Mouse (Mus musculus) E14TG2a.4 (cell line): ENCODE data around the gene Inafm2.
A peak's percentile ranks its signal among the peaks of the same experiment; 100 is the strongest.

ENCODE experiments used
- H3K27me3 ChIP-seq: 2 replicates; pipeline ENCODE4 v1.6.1; 2014; ENCODE audit warnings: low read length, control low read depth; ENCODE audit not compliant: insufficient read depth
- H3K36me3 ChIP-seq: 2 replicates; pipeline ENCODE4 v1.6.1; 2014; ENCODE audit warnings: low read length, control low read depth; ENCODE audit not compliant: insufficient read depth
- H3K4me1 ChIP-seq: replicated peaks from 2 replicates; pipeline ENCODE4 v1.6.1; 2014; ENCODE audit warnings: low read depth, low read length, control low read depth
- H3K4me3 ChIP-seq: replicated peaks from 2 replicates; pipeline ENCODE4 v1.5.1; 2014; ENCODE audit warnings: mild to moderate bottlenecking, low read length
- H3K9me3 ChIP-seq: 2 replicates; pipeline ENCODE4 v1.6.1; 2014; ENCODE audit warnings: low read length, control low read depth
- CTCF ChIP-seq: conservative IDR thresholded peaks from 2 replicates; pipeline ENCODE4 v1.5.1; 2014; ENCODE audit warnings: low read length
- NANOG ChIP-seq: IDR thresholded peaks from 2 replicates; pipeline ENCODE4 v1.6.1; 2014; ENCODE audit warnings: borderline replicate concordance, low read length, mixed read lengths
- POU5F1 ChIP-seq: IDR thresholded peaks from 2 replicates; pipeline ENCODE4 v1.6.1; 2014; ENCODE audit warnings: low read length, borderline replicate concordance

The Inafm2 gene

GRCm38 (mm10) chr2:118716677-118717076 is 28.9 kb upstream of the Inafm2 start:
- H3K36me3 ChIP-seq, result no peaks in the 10 kb centered on the region
- H3K9me3 ChIP-seq, result no peaks in the 10 kb centered on the region
- no peak for TF ChIP-seq POU5F1
- TF ChIP-seq NANOG, result no peak
- no peak for TF ChIP-seq CTCF
- H3K4me3 ChIP-seq, result no peak overlapping the region
- H3K27me3 ChIP-seq, result peaks cover 90% of the 10 kb centered on the region
- peaks cover under 1% of the 10 kb centered on the region; the same call in 1 of the 2 replicates for H3K4me1 ChIP-seq

- TF ChIP-seq CTCF, result no peak
- no peak for TF ChIP-seq POU5F1
- no peak for TF ChIP-seq NANOG
- no peaks in the 10 kb centered on the region for H3K36me3 ChIP-seq
- H3K9me3 ChIP-seq, result no peaks in the 10 kb centered on the region
- H3K4me1 ChIP-seq, result peaks cover 11% of the 10 kb centered on the region
- no peak overlapping the region for H3K4me3 ChIP-seq
- H3K27me3 ChIP-seq, result peaks cover 85% of the 10 kb centered on the region
Measured at GRCm38 (mm10) chr2:118723693-118724486, 21.7 kb upstream of the Inafm2 start.

GRCm38 (mm10) chr2:118725511-118725910 is 20.0 kb upstream of the Inafm2 start:
- Histone ChIP-seq H3K36me3 (no peaks in the 10 kb centered on the region), H3K9me3 (no peaks in the 10 kb centered on the region), H3K27me3 (peaks cover 83% of the 10 kb centered on the region), H3K4me1 (peaks cover 16% of the 10 kb centered on the region), H3K4me3 (no peak overlapping the region)
- TF ChIP-seq POU5F1, result no peak
- TF ChIP-seq CTCF, result no peak
- no peak for TF ChIP-seq NANOG

GRCm38 (mm10) chr2:118726873-118727272 is 18.7 kb upstream of the Inafm2 start:
- Histone ChIP-seq H3K27me3 (peaks cover 89% of the 10 kb centered on the region), H3K9me3 (no peaks in the 10 kb centered on the region), H3K4me3 (no peak overlapping the region), H3K4me1 (peaks cover 16% of the 10 kb centered on the region), H3K36me3 (no peaks in the 10 kb centered on the region)
- no peak for TF ChIP-seq CTCF
- TF ChIP-seq NANOG, result no peak
- no peak for TF ChIP-seq POU5F1

GRCm38 (mm10) chr2:118727911-118728310 is 17.6 kb upstream of the Inafm2 start:
- 0 out of 2 replicates have a peak overlapping the region, but pooled peaks have one; percentile 26 for H3K4me3 ChIP-seq
- no peaks in the 10 kb centered on the region for H3K9me3 ChIP-seq
- H3K4me1 ChIP-seq, result peaks cover 16% of the 10 kb centered on the region
- no peaks in the 10 kb centered on the region for H3K36me3 ChIP-seq
- TF ChIP-seq NANOG (no peak), CTCF (no peak), POU5F1 (no peak)
- H3K27me3 ChIP-seq, result peaks cover 92% of the 10 kb centered on the region

- H3K36me3 ChIP-seq, result no peaks in the 10 kb centered on the region
- peak within 1 kb of the TSS; percentile 26; the same call in 1 of the 2 replicates for H3K4me3 ChIP-seq
- TF ChIP-seq CTCF (no peak), NANOG (no peak), POU5F1 (no peak)
- peaks cover 92% of the 10 kb centered on the region for H3K27me3 ChIP-seq
- peaks cover 16% of the 10 kb centered on the region for H3K4me1 ChIP-seq
- no peaks in the 10 kb centered on the region for H3K9me3 ChIP-seq
Measured at GRCm38 (mm10) chr2:118728337-118728736, 17.2 kb upstream of the Inafm2 start, which contains the start of gene Plcb2. Gene Plcb2 (minus strand): TSS chr2:118728438.

GRCm38 (mm10) chr2:118729194-118729593 is 16.4 kb upstream of the Inafm2 start:
- TF ChIP-seq POU5F1 (no peak), NANOG (no peak), CTCF (no peak)
- Histone ChIP-seq H3K36me3 (no peaks in the 10 kb centered on the region), H3K27me3 (peaks cover 91% of the 10 kb centered on the region), H3K4me3 (no peak overlapping the region), H3K4me1 (peaks cover 16% of the 10 kb centered on the region), H3K9me3 (no peaks in the 10 kb centered on the region)

- no peaks in the 10 kb centered on the region for H3K9me3 ChIP-seq
- no peak for TF ChIP-seq POU5F1
- no peak for TF ChIP-seq NANOG
- TF ChIP-seq CTCF, result no peak
- H3K4me3 ChIP-seq, result no peak overlapping the region
- peaks cover 16% of the 10 kb centered on the region for H3K4me1 ChIP-seq
- no peaks in the 10 kb centered on the region for H3K36me3 ChIP-seq
- peaks cover 84% of the 10 kb centered on the region for H3K27me3 ChIP-seq
Measured at GRCm38 (mm10) chr2:118729816-118730621, 15.5 kb upstream of the Inafm2 start.

- Histone ChIP-seq H3K9me3 (no peaks in the 10 kb centered on the region), H3K4me1 (peaks cover 16% of the 10 kb centered on the region), H3K4me3 (no peak overlapping the region), H3K36me3 (no peaks in the 10 kb centered on the region), H3K27me3 (peaks cover 78% of the 10 kb centered on the region)
- TF ChIP-seq CTCF (no peak), POU5F1 (no peak), NANOG (no peak)
Measured at GRCm38 (mm10) chr2:118730622-118730915, 15.0 kb upstream of the Inafm2 start.
